Mouse (Mus musculus) stomach, postnatal 0 days (tissue): ENCODE results near the gene Lmnb2. TPM values are rescaled to one million over a fixed set of nuclear protein-coding genes. Genes with fewer than 3 reads are reported as not detected.

Experiments
- ATAC-seq: fragments of 200-750 bp; cut with Nextera tagmentation; 2 replicates; pipeline ENCODE4 v1.8.0; 2017; ENCODE audit not compliant: low FRiP score, low TSS enrichment
- DNase-seq: peaks from one replicate; pipeline ENCODE4 v3.0.0-alpha.2; 2016; ENCODE audit warnings: low spot score
- H3K27ac ChIP-seq: fragments of 300-500 bp; sonication (generic); replicated peaks from 2 replicates; pipeline ENCODE4 v1.5.1; 2014; ENCODE audit warnings: mild to moderate bottlenecking, control low read depth
- H3K27me3 ChIP-seq: fragments of 300-500 bp; sonication (generic); 2 replicates; pipeline ENCODE4 v1.6.1; 2014; ENCODE audit warnings: low read length; ENCODE audit not compliant: control insufficient read depth, insufficient read depth
- H3K36me3 ChIP-seq: fragments of 300-500 bp; sonication (generic); 2 replicates; pipeline ENCODE4 v1.6.1; 2014; ENCODE audit warnings: low read length, mixed read lengths; ENCODE audit not compliant: control insufficient read depth, insufficient read depth
- H3K4me1 ChIP-seq: fragments of 300-500 bp; sonication (generic); replicated peaks from 2 replicates; pipeline ENCODE4 v1.6.1; 2014; ENCODE audit warnings: antibody characterized with exemption; ENCODE audit not compliant: control insufficient read depth, insufficient read depth
- H3K4me2 ChIP-seq: fragments of 300-500 bp; sonication (generic); replicated peaks from 2 replicates; pipeline ENCODE4 v1.6.1; 2014; ENCODE audit warnings: low read depth, mild to moderate bottlenecking, control low read depth, moderate library complexity
- H3K4me3 ChIP-seq: fragments of 300-500 bp; sonication (generic); 2 replicates; pipeline ENCODE4 v1.5.1; 2014; ENCODE audit warnings: low read depth, low read length, control low read depth
- H3K9ac ChIP-seq: fragments of 300-500 bp; sonication (generic); 2 replicates; pipeline ENCODE4 v1.6.1; 2014; ENCODE audit warnings: mild to moderate bottlenecking, low read length, control low read depth, mixed read lengths
- H3K9me3 ChIP-seq: fragments of 300-500 bp; sonication (generic); 2 replicates; pipeline ENCODE4 v1.6.1; 2016; ENCODE audit warnings: low read length; ENCODE audit not compliant: control insufficient read depth
- CTCF ChIP-seq: IDR thresholded peaks from 2 replicates; pipeline ENCODE4 v1.5.1; 2016; ENCODE audit warnings: antibody characterized with exemption, low read depth, mild to moderate bottlenecking, moderate library complexity
- EP300 ChIP-seq: optimal IDR thresholded peaks from 2 replicates; pipeline ENCODE3; 2016; ENCODE audit warnings: antibody characterized with exemption
- WGBS: fragments of 180-500 bp; shearing (Covaris S2); extraction: QIAGEN DNeasy Blood & Tissue Kit; methylation state at CpG from one replicate; pipeline ENCODE4 v1.1.7; 2014; 5-methylcytosine and 5-hydroxymethylcytosine counted together
- polyA plus RNA-seq: library from polyadenylated mRNA; unstranded; fragments of >200 nt; fragmentation: Nextera tagmentation; extraction: Ambion mirVana; gene quantifications from 2 replicates; pipeline ENCODE4 v1.2.1, GENCODE M21; 2015

Lmnb2 gene
- polyA plus RNA-seq, 1 experiment from 2014 or later = 12.4 TPM

DNA sequence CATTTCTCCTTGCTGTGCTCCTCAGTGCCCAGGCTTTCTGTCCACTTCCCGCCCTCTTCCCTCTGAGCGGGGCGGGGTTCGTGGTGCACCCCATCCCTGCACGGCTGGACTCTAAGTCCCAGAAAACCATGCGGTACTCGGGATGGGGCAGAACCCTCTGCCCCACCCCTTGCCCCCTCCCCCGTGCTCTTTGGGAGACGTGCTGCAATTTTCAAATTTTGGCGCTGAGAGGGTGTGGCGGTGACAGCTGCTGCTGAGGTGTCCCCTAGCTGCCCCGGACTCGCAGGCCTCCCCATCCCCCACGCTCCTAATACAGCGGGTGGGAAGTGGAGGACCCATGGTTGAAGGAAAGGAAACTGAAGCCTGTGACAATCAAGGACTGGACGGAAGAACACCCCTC lies 3.9 kb upstream of the Lmnb2 start:
- peak overlapping the region; percentile 54 for H3K4me2 ChIP-seq
- H3K36me3 ChIP-seq = no peaks in the 10 kb centered on the region
- ATAC-seq (no peak; the same call in 1 of the 2 replicates), DNase-seq (peak; percentile 39)
- H3K9me3 ChIP-seq = no peaks in the 10 kb centered on the region
- no peak overlapping the region; the same call in 1 of the 2 replicates for H3K27ac ChIP-seq
- H3K4me1 ChIP-seq = peaks cover 3% of the 10 kb centered on the region; the same call in 1 of the 2 replicates
- 2% methylated on average over 16 of the region's 16 CpGs for WGBS
- no peak for TF ChIP-seq CTCF
- TF ChIP-seq EP300 = no peak
- H3K4me3 ChIP-seq = peak overlapping the region; percentile 33
- H3K9ac ChIP-seq = peak overlapping the region; percentile 59
- H3K27me3 ChIP-seq = no peaks in the 10 kb centered on the region

DNA sequence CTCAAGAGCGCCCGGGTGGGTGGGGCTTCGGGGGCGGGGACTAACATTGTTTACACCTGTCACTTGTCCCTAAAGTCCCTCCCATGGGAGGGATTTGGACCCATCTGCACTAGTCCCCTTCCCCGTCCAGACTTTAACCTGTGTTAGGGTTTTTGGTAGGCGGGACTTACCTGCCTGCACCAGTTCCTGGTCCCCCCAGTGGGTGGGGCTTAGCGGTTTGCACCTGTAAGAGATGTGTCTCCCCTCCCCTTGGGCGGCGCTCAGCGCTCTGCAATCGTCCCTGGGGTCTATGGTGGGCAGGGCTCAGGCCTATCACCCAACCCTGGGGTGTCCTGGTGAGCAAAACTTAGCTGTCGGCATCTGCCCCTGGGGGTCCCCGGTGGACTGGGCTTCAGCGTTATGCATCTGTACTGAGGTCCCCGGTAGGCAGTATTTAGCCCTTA lies 688 bp downstream of the Lmnb2 start:
- WGBS = 1% methylated on average over 15 of the region's 15 CpGs

DNA sequence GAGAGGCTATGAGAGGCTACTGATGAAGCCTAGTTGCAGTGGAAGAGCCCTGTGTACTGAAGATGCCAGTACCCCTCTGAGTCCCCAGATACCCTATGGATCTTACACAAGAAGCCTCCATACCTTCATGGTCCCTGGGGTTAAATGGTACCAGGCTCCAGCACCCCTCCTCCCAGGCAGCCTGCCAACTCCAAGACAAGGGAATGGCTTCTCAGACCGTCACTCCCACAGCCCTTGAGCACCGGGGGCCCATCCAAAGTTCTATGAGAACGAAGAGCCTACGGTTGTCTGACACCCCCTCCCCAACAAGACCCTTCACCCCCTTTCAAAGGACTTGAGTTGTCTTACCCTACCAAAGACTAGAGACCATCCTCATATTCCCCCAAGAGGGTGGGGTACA lies 2.3 kb downstream of the Lmnb2 start:
- DNase-seq = no peak

More for the DNA sequence above, 688 bp downstream of the Lmnb2 start:
- no peaks in the 10 kb centered on the region for H3K27me3 ChIP-seq
- H3K9ac ChIP-seq = peak overlapping the region; percentile 74
- DNase-seq = peak; percentile 83
- H3K4me3 ChIP-seq = peak overlapping the region; percentile 91
- peak overlapping the region; percentile 81 for H3K27ac ChIP-seq
- H3K4me2 ChIP-seq = peak overlapping the region; percentile 95
- H3K9me3 ChIP-seq = no peaks in the 10 kb centered on the region
- no peaks in the 10 kb centered on the region for H3K36me3 ChIP-seq
- TF ChIP-seq CTCF = no peak
- no peak for TF ChIP-seq EP300
- H3K4me1 ChIP-seq = peaks cover 5% of the 10 kb centered on the region; the same call in 1 of the 2 replicates
- ATAC-seq = peak; percentile 53; the same call in 1 of the 2 replicates

DNA sequence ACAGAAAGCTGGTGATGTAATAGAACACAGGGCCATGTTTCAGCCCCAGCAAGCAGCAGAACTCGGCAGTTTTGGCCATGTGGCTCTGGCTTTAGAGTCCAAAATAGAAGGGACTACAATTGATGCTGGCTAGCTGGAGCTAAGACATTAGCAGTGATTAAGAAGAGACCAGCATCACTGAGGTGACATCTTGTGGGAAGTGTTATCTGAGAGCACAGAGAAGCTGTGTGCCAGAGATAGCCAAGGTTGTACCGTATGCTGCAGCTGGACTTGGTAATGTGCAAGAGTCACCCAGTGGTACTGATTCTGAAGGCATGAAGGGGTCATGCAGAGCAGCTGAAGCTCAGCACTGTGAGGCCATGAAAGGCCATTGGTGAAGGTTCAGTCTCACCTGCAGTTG lies 2.8 kb downstream of the Lmnb2 start:
- no peak for TF ChIP-seq EP300
- TF ChIP-seq CTCF = no peak
- Histone ChIP-seq H3K27ac (no peak overlapping the region), H3K36me3 (no peaks in the 10 kb centered on the region), H3K4me3 (no peak overlapping the region), H3K9me3 (no peaks in the 10 kb centered on the region), H3K9ac (no peak overlapping the region), H3K4me1 (0 out of 2 replicates have a peak, but pooled peaks cover 2% of the 10 kb centered on the region), H3K27me3 (no peaks in the 10 kb centered on the region), H3K4me2 (no peak overlapping the region)
- ATAC-seq = no peak
- WGBS = 79% methylated on average over 2 of the region's 2 CpGs
- no peak for DNase-seq

More for the DNA sequence above, 2.3 kb downstream of the Lmnb2 start:
- no peaks in the 10 kb centered on the region for H3K36me3 ChIP-seq
- 0 out of 2 replicates have a peak, but pooled peaks cover 2% of the 10 kb centered on the region for H3K4me1 ChIP-seq
- H3K4me2 ChIP-seq = no peak overlapping the region
- ATAC-seq = no peak
- no peak overlapping the region for H3K9ac ChIP-seq
- no peaks in the 10 kb centered on the region for H3K9me3 ChIP-seq
- H3K27me3 ChIP-seq = no peaks in the 10 kb centered on the region
- no peak for TF ChIP-seq EP300
- TF ChIP-seq CTCF = no peak
- no peak overlapping the region for H3K4me3 ChIP-seq
- H3K27ac ChIP-seq = no peak overlapping the region
- 61% methylated on average over 4 of the region's 4 CpGs for WGBS

DNA sequence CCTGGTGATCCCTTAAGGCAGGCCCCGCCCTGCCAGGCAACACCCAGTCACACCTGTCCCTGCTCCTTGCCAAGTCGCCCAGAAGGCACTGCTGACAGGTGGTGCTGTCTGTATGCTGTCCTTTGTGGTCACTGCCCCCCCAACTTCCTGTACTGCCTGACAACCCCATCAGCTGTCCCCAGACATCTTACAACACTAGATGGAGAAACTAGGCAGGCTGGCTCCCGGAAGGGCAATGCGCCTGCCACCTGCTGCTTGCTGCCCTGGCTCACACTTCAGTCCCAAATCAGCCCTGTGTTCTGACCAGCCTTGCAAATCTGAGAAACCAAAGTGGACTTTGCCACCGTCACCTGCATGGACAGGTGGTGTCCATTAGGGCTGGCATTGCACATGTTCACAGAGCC lies 3.8 kb downstream of the Lmnb2 start:
- peak; percentile 66 for DNase-seq
- 71% methylated on average over 5 of the region's 5 CpGs for WGBS
- H3K27me3 ChIP-seq = no peaks in the 10 kb centered on the region
- no peak overlapping the region for H3K9ac ChIP-seq
- no peak overlapping the region for H3K4me3 ChIP-seq
- no peaks in the 10 kb centered on the region for H3K36me3 ChIP-seq
- ATAC-seq = peak; percentile 47
- 0 out of 2 replicates have a peak, but pooled peaks have one; percentile 14 for TF ChIP-seq CTCF
- no peak for TF ChIP-seq EP300
- peak overlapping the region; percentile 53; the same call in 1 of the 2 replicates for H3K27ac ChIP-seq
- H3K9me3 ChIP-seq = no peaks in the 10 kb centered on the region
- 0 out of 2 replicates have a peak, but pooled peaks cover 2% of the 10 kb centered on the region for H3K4me1 ChIP-seq
- no peak overlapping the region for H3K4me2 ChIP-seq

DNA sequence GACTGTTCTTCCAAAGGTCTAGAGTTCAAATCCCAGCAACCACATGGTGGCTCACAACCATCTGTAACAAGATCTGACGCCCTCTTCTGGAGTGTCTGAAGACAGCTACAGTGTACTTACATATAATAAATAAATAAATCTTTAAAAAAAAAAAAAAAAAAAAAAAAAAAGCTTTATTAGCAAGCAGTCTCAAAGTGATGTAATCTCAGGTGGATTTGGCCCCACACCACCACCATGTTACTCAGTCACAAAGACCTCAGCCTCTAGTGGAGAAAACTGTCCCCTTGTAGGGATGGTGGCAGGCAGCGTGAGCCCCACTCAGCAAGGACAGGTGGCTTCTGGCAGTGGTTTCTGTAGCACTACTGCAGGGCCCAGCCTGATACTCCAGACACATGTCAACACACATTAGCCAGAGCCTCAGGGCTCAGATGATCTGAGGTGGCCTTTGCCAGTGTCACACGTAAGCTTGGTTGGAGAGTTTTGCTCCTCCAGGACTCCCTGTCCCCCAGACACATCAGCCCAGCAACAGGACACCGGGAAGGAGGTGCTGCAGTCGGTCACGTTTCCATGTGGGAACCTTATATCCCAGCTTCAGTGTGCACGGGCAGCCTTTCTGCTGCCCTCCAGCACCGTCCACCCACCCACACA lies 4.6 kb downstream of the Lmnb2 start:
- no peak overlapping the region for H3K4me3 ChIP-seq
- DNase-seq (no peak), ATAC-seq (no peak)
- H3K27me3 ChIP-seq = no peaks in the 10 kb centered on the region
- no peak overlapping the region for H3K27ac ChIP-seq
- H3K36me3 ChIP-seq = no peaks in the 10 kb centered on the region
- no peak overlapping the region for H3K9ac ChIP-seq
- WGBS = 85% methylated on average over 7 of the region's 8 CpGs
- no peak overlapping the region for H3K4me2 ChIP-seq
- no peaks in the 10 kb centered on the region for H3K9me3 ChIP-seq
- TF ChIP-seq EP300 (no peak), CTCF (no peak)
- 0 out of 2 replicates have a peak, but pooled peaks cover 2% of the 10 kb centered on the region for H3K4me1 ChIP-seq
